Mouse (Mus musculus) heart, embryonic 12.5 days (tissue): ENCODE data around the gene Cspg5. TPM values are rescaled to one million over a fixed set of nuclear protein-coding genes. Genes with fewer than 3 reads are reported as not detected.

ENCODE experiments used
- ATAC-seq: fragments of 200-750 bp; cut with Nextera tagmentation; 2 replicates; pipeline ENCODE4 v1.8.0; 2017; ENCODE audit warnings: moderate TSS enrichment, moderate library complexity; ENCODE audit not compliant: insufficient number of reproducible peaks, low FRiP score
- H3K27ac ChIP-seq: fragments of 300-500 bp; sonication (generic); 2 replicates; pipeline ENCODE4 v1.5.1; 2016; ENCODE audit warnings: mild to moderate bottlenecking, moderate library complexity; ENCODE audit not compliant: poor library complexity, severe bottlenecking
- H3K27me3 ChIP-seq: fragments of 300-500 bp; sonication (generic); replicated peaks from 2 replicates; pipeline ENCODE4 v1.6.1; 2016; ENCODE audit warnings: mild to moderate bottlenecking, moderate library complexity
- H3K36me3 ChIP-seq: fragments of 300-500 bp; sonication (generic); 2 replicates; pipeline ENCODE4 v1.6.1; 2016; ENCODE audit warnings: mild to moderate bottlenecking, moderate library complexity
- H3K4me1 ChIP-seq: fragments of 300-500 bp; sonication (generic); replicated peaks from 2 replicates; pipeline ENCODE4 v1.6.1; 2016; ENCODE audit warnings: mild to moderate bottlenecking
- H3K4me2 ChIP-seq: fragments of 300-500 bp; sonication (generic); 2 replicates; pipeline ENCODE4 v1.6.1; 2016; ENCODE audit warnings: mild to moderate bottlenecking, moderate library complexity
- H3K4me3 ChIP-seq: fragments of 300-500 bp; sonication (generic); 2 replicates; pipeline ENCODE4 v1.5.1; 2016; ENCODE audit warnings: mild to moderate bottlenecking
- H3K9ac ChIP-seq: fragments of 300-500 bp; sonication (generic); 2 replicates; pipeline ENCODE4 v1.6.1; 2016; ENCODE audit warnings: mild to moderate bottlenecking, moderate library complexity
- H3K9me3 ChIP-seq: fragments of 300-500 bp; sonication (generic); replicated peaks from 2 replicates; pipeline ENCODE4 v1.6.1; 2016; ENCODE audit warnings: mild to moderate bottlenecking, moderate library complexity
- WGBS: fragments of 180-500 bp; shearing (Covaris S2); methylation state at CpG from one replicate; pipeline ENCODE4 v1.1.7; 2016; 5-methylcytosine and 5-hydroxymethylcytosine counted together
- polyA plus RNA-seq: library from polyadenylated mRNA; unstranded; fragments of >200 nt; fragmentation: Nextera tagmentation; extraction: Ambion mirVana; gene quantifications from 2 replicates; pipeline ENCODE4 v1.2.1, GENCODE M21; 2016

Gene Cspg5
- polyA plus RNA-seq, 1 experiment from 2014 or later = 1.9 TPM

GRCm38 (mm10) chr9:110230395-110231071 is 13.1 kb upstream of the Cspg5 start:
- H3K27me3 ChIP-seq = no peaks in the 10 kb centered on the region
- no peak overlapping the region for H3K9ac ChIP-seq
- peaks cover 4% of the 10 kb centered on the region; the same call in 1 of the 2 replicates for H3K4me1 ChIP-seq
- no peak for ATAC-seq
- 90% methylated on average over 16 of the region's 16 CpGs for WGBS
- no peak overlapping the region for H3K4me2 ChIP-seq
- no peak overlapping the region for H3K4me3 ChIP-seq
- H3K36me3 ChIP-seq = peaks cover 72% of the 10 kb centered on the region
- H3K9me3 ChIP-seq = no peaks in the 10 kb centered on the region
- H3K27ac ChIP-seq = no peak overlapping the region

- Histone ChIP-seq H3K9ac (no peak overlapping the region), H3K4me3 (no peak overlapping the region), H3K4me1 (no peaks in the 10 kb centered on the region), H3K4me2 (no peak overlapping the region), H3K9me3 (no peaks in the 10 kb centered on the region), H3K27ac (no peak overlapping the region), H3K36me3 (peaks cover 83% of the 10 kb centered on the region), H3K27me3 (no peaks in the 10 kb centered on the region)
- WGBS = 75% methylated on average over 6 of the region's 6 CpGs
- no peak for ATAC-seq
These were observed 8.6 kb upstream of the Cspg5 start for GRCm38 (mm10) chr9:110234962-110235361.

DNA sequence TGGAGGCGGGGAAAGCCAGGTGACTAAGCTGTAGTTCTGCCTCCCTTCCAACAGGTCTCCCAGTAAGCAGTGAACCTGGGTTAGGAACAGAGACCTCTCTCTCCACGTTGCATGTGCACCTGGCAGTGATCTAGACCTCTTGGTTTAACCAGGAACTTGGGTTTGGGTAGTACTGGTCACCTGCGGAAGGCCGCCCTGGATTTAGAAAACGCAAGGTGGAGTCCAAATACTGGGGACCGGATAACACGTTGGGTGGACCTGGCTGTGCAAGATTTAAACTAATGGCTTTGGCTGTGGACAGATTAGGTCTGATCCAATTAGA is 945 bp downstream of the Cspg5 start:
- ATAC-seq = no peak
- Histone ChIP-seq H3K36me3 (peaks cover 14% of the 10 kb centered on the region), H3K4me1 (peaks cover 16% of the 10 kb centered on the region), H3K9me3 (no peaks in the 10 kb centered on the region), H3K4me2 (peak overlapping the region; percentile 100), H3K27me3 (peaks cover 55% of the 10 kb centered on the region), H3K9ac (no peak overlapping the region), H3K27ac (no peak overlapping the region), H3K4me3 (peak overlapping the region; percentile 77)
- 24% methylated on average over 7 of the region's 7 CpGs for WGBS

- peak; percentile 8; the same call in 1 of the 2 replicates for ATAC-seq
These were observed 1.5 kb downstream of the Cspg5 start for GRCm38 (mm10) chr9:110244889-110245589.

GRCm38 (mm10) chr9:110245590-110246320 is 2.2 kb downstream of the Cspg5 start:
- peak overlapping the region; percentile 100 for H3K4me2 ChIP-seq
- peak overlapping the region; percentile 76 for H3K9ac ChIP-seq
- peak overlapping the region; percentile 77 for H3K4me3 ChIP-seq
- ATAC-seq = peak; percentile 76
- H3K9me3 ChIP-seq = no peaks in the 10 kb centered on the region
- peaks cover 24% of the 10 kb centered on the region for H3K4me1 ChIP-seq
- peaks cover 55% of the 10 kb centered on the region for H3K27me3 ChIP-seq
- H3K36me3 ChIP-seq = peaks cover 9% of the 10 kb centered on the region; the same call in 1 of the 2 replicates
- no peak overlapping the region for H3K27ac ChIP-seq
- WGBS = 1% methylated on average over 40 of the region's 40 CpGs

More at GRCm38 (mm10) chr9:110244889-110245589, 1.5 kb downstream of the Cspg5 start:
- Histone ChIP-seq H3K4me3 (peak overlapping the region; percentile 77), H3K27me3 (peaks cover 55% of the 10 kb centered on the region), H3K4me2 (peak overlapping the region; percentile 100), H3K9ac (peak overlapping the region; percentile 76), H3K36me3 (peaks cover 12% of the 10 kb centered on the region; the same call in 1 of the 2 replicates), H3K4me1 (peaks cover 21% of the 10 kb centered on the region), H3K9me3 (no peaks in the 10 kb centered on the region), H3K27ac (no peak overlapping the region)
- WGBS = 2% methylated on average over 93 of the region's 93 CpGs

GRCm38 (mm10) chr9:110246321-110246640 is 2.7 kb downstream of the Cspg5 start:
- ATAC-seq = 0 out of 2 replicates have a peak, but pooled peaks have one; percentile 13
- no peak overlapping the region for H3K27ac ChIP-seq
- 35% methylated on average over 13 of the region's 13 CpGs for WGBS
- H3K9ac ChIP-seq = peak overlapping the region; percentile 76
- H3K4me2 ChIP-seq = peak overlapping the region; percentile 100
- peak overlapping the region; percentile 77 for H3K4me3 ChIP-seq
- peaks cover 24% of the 10 kb centered on the region for H3K4me1 ChIP-seq
- no peaks in the 10 kb centered on the region for H3K9me3 ChIP-seq
- H3K36me3 ChIP-seq = peaks cover 6% of the 10 kb centered on the region; the same call in 1 of the 2 replicates
- H3K27me3 ChIP-seq = peaks cover 54% of the 10 kb centered on the region

GRCm38 (mm10) chr9:110247049-110247448 is 3.5 kb downstream of the Cspg5 start:
- WGBS = 79% methylated on average over 10 of the region's 10 CpGs
- Histone ChIP-seq H3K9me3 (no peaks in the 10 kb centered on the region), H3K9ac (no peak overlapping the region)

GRCm38 (mm10) chr9:110248861-110249260 is 5.3 kb downstream of the Cspg5 start:
- H3K27me3 ChIP-seq = peaks cover 30% of the 10 kb centered on the region
- peaks cover 24% of the 10 kb centered on the region for H3K4me1 ChIP-seq
- no peak overlapping the region for H3K27ac ChIP-seq
- no peak overlapping the region for H3K9ac ChIP-seq
- WGBS = 82% methylated on average over 2 of the region's 2 CpGs
- no peaks in the 10 kb centered on the region for H3K9me3 ChIP-seq
- no peak overlapping the region for H3K4me2 ChIP-seq
- H3K36me3 ChIP-seq = no peaks in the 10 kb centered on the region
- no peak for ATAC-seq
- no peak overlapping the region for H3K4me3 ChIP-seq

More at GRCm38 (mm10) chr9:110247049-110247448, 3.5 kb downstream of the Cspg5 start:
- no peaks in the 10 kb centered on the region for H3K36me3 ChIP-seq
- no peak overlapping the region for H3K4me2 ChIP-seq
- H3K4me1 ChIP-seq = peaks cover 24% of the 10 kb centered on the region
- H3K27ac ChIP-seq = no peak overlapping the region
- no peak for ATAC-seq
- no peak overlapping the region for H3K4me3 ChIP-seq
- peaks cover 46% of the 10 kb centered on the region for H3K27me3 ChIP-seq

DNA sequence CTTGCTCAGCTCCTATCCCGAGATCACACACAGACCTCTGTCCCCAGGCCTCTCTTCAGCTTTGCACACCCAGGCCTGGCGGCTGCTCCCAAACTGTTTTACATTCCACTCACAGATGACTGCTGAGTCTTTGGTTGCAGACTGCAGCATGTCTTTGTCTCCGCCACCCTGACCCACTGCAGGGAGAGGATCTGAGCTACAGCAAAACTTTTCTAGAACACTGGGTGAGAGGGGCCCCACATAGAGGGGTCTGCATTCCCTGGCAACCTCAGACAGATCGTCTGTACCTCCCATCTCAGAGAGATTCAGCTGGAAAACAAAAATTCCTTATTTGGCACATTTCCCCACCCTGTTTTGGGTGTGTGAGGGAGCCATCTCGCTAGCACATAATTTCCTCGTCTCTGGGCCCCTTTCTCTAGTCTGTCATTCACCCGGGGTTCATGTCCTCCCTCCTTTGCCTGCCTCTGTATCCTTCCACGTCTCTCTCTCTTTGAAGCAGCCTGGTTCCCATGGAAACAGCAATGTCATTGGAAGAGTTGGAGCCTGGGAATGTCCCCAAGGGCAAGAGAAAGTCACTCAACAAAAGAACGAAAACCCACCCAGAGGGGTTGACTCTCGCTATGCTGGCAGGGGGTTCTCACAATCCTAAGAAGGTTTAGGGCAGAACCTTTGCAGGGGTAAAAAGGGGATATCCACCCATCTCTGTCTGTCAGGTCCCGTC is 6.4 kb downstream of the Cspg5 start:
- WGBS = 24% methylated on average over 11 of the region's 11 CpGs
- H3K36me3 ChIP-seq = no peaks in the 10 kb centered on the region
- H3K4me1 ChIP-seq = peaks cover 22% of the 10 kb centered on the region
- H3K4me3 ChIP-seq = no peak overlapping the region
- ATAC-seq = no peak
- no peaks in the 10 kb centered on the region for H3K9me3 ChIP-seq
- H3K27me3 ChIP-seq = peaks cover 19% of the 10 kb centered on the region
- H3K27ac ChIP-seq = no peak overlapping the region
- H3K4me2 ChIP-seq = peak overlapping the region; percentile 20
- no peak overlapping the region for H3K9ac ChIP-seq

DNA sequence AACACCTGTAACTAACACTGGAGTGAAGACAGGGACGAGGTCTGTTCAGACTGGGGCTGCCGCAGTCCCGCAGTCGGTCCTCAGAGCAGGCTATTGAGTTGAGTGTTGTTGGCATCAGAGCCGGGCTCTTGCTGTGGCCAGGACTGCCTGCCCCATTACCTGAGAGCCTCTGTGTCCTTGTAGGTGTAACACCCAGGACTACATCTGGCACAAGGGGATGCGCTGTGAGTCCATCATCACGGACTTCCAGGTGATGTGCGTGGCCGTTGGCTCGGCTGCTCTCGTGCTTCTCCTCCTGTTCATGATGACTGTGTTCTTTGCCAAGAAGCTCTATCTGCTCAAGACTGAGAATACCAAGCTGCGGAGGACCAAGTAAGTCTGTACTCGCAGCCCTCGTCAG is 7.2 kb downstream of the Cspg5 start:
- H3K4me2 ChIP-seq = no peak overlapping the region
- no peak overlapping the region for H3K9ac ChIP-seq
- no peaks in the 10 kb centered on the region for H3K9me3 ChIP-seq
- H3K4me1 ChIP-seq = peaks cover 21% of the 10 kb centered on the region
- no peak for ATAC-seq
- no peak overlapping the region for H3K27ac ChIP-seq
- peaks cover 17% of the 10 kb centered on the region for H3K27me3 ChIP-seq
- 85% methylated on average over 14 of the region's 14 CpGs for WGBS
- no peaks in the 10 kb centered on the region for H3K36me3 ChIP-seq
- H3K4me3 ChIP-seq = no peak overlapping the region
